Mouse (Mus musculus) gastrocnemius, postnatal 4 days (tissue): Measurements from ENCODE around the gene Aldh3a2. TPM values are rescaled to one million over a fixed set of nuclear protein-coding genes. Genes with fewer than 3 reads are reported as not detected.
"Not testable (repeated sequence)": the region's sequence is repeated elsewhere in the genome, so short reads cannot be mapped to it uniquely, and the experiment has no call there.

Experiments
- DNase-seq, 2 experiments: peaks; one replicate each; pipeline ENCODE4 v3.0.0; 2021 to 2022; ENCODE audit warnings: low spot score in 2 of 2, mixed read lengths in 2 of 2
- long read RNA-seq, 2 experiments: library from polyadenylated mRNA; stranded (forward); transcript quantifications; one replicate each; pipeline ENCODE4 v2.0.0; 2021
- total RNA-seq, 2 experiments: library from RNA; stranded (reverse); gene quantifications; 2 replicates each; pipeline ENCODE4 v1.2.3; 2021

Aldh3a2 gene
- 10 to 100 TPM; 33.8 to 36.4 TPM for total RNA-seq
- long read RNA-seq, experiment 1, transcript Aldh3a2-202 (10 exons, 3,091 nt) = major isoform, 7 of 12 reads
- long read RNA-seq, experiment 1, partial matches to known transcripts = 1 of 12 reads
- long read RNA-seq, experiment 1, other reads (novel, unspliced or antisense) = 4 of 12 reads
- long read RNA-seq, experiment 2, transcript Aldh3a2-202 (10 exons, 3,091 nt) = major isoform, 8 of 16 reads
- long read RNA-seq, experiment 2, partial matches to known transcripts = 1 of 16 reads
- long read RNA-seq, experiment 2, other reads (novel, unspliced or antisense) = 7 of 16 reads

DNA sequence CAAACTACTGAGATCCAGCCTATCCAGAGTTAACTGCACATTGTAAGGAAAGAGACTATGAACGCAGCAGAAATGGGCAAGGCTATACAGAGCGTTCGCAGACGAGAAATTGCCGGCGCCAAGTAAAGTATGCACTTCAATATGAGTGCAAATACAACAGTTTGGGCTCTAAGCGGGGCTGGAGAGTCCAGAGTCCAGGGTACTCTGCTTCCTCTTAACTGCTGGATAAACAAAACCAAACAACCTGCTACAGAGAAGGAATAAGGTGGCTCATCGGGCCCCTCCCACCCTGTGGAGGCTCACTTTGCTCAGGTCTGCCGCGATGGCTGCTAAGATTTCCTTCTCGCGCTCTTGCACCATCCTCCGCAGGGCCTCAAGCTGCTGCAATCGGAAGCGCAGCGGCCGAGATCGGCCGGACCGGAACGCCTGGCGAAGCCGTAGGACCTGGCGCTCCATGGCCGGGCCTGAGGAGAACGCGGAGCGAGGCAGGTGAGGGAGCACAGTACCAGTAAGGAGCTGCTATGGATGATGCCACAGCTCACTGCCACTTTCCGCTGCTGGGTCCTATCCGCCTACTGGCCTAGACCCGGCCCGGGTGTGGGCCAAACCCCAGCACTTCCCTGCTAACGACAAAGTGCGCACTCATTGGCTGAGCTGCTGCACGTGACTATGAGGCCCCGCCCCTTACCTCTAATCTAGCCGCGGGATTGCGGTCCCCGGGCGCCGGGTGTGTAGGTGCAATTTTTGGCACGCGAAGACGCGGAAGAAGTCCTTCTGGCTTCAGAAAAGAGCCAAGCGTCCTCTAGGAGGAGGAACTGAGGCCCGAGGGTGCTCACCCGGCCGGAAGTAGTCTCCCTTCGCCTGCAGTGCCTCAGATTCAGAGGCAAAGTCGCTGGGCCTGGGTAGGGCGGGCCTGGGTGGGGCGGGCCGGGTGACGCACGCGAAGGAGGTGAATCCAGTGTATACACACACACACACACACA is at the start of gene Aldh3a2:
TSS of gene Aldh3a2 (minus strand) at position 914 of the 983 bp plus-strand sequence.
- peak; percentile 85 to 95 for DNase-seq

DNA sequence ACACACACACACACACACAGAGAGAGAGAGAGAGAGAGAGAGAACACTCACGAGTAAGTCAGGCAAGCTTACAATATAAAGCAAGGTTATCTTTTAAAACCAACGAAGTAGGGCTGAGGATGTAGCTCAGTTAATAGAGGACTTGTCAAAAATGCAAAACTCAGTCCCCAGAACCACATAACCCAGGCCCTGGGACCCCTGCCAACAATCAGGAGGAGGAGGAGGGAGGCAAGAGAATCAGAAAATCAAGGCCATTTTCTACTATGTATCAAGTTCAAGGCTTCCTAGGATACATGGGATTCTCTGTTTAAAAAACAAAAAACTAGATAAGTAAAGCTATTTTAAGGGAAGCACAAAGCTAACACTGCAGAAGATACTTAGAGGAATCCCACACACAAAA is 49.6 kb upstream of the Aldh3a2 start:
- DNase-seq = no peak

DNA sequence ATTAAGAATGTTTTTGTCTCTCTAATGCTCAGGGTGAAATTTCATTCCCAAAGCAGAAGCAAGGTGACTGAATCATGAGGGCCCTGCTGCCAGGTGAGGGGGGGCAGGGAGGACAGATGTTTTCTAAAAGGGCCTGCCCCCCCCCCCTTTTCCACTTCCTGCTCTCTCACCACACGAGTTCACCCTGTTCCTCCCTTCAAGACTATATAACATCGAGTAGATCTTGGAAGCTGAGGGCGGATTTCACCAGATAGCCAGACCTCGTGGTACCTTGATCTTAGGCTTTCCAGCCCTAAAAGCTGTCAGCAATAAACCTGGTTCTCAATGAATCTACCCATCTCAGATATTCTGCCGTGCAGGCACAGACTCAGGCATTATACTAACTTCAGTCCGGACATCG is 43.1 kb upstream of the Aldh3a2 start:
- DNase-seq = no peak

DNA sequence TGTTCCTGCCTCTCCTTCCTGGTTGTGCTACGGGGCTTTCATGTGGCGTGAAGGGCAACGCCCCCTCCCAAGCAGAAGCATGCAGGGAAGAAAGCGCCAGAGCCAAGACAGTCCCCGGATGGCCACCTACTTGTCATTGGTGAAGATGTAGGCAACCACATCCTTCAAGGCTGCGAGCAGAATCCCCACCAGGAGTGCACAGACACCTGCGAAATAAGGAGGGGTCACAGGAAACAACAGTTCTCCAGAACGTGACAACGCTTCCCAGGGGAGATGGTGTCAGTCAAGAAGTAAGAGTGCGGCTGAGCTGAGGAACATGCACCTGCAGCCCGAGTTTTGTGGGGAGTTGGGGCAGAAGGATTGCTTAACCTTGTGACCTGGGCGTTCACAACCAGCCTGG is 42.6 kb upstream of the Aldh3a2 start:
- no peak for DNase-seq

DNA sequence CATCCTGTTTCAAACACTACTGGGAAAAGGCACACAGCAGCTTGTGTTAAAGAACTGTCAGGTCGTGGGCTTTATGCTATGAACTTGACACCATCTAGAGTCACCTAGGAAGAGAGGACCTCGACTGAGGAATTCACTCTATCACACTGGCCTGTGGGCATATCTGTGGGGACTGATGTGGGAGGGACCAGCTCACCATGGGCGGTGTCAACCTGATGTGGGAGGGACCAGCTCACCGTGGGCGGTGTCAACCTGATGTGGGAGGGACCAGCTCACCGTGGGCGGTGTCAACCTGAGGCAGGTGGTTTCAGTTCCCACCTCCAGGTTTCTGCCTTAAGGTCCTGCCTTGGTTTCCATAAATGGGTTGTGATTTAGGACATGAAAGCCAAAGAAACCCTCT is 40.5 kb upstream of the Aldh3a2 start:
- DNase-seq = no peak

DNA sequence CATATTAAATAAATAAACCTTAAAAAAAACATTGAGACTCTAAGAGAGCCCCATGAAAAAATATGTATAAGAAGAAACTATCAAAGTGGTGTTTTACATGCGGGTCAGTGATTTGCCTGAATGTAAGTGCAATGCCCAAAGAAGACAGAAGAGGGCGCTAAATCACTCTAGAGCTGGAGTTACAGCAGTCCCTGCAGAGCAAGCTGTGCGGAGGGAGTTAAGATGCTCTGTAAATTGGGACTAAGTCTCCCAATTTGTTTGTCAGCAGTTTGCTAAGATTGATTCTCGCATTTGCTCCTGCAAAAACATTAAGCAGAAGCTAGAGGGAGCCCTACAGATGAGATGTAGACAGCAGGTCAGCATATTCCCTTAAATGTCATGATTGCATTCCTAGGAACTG is 38.1 kb upstream of the Aldh3a2 start:
- DNase-seq = no peak

DNA sequence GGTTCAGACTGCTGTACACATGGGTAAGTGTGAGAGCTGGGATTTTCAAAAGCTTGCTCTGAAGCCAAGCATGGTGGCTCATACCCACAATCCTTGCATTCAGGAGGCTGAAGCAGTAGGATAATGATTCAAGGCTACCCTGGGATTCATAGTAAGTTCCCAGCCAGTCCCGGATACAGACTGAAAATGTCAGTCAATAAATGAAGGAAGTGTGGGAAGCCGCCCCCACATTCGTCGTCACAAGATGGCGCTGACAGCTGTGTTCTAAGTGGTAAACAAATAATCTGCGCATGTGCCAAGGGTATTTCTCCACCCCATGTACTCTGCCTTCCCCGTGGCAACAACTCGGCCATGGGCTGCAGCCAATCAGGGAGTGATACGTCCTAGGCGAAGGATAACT is 37.3 kb upstream of the Aldh3a2 start:
- DNase-seq = not testable (repeated sequence)

DNA sequence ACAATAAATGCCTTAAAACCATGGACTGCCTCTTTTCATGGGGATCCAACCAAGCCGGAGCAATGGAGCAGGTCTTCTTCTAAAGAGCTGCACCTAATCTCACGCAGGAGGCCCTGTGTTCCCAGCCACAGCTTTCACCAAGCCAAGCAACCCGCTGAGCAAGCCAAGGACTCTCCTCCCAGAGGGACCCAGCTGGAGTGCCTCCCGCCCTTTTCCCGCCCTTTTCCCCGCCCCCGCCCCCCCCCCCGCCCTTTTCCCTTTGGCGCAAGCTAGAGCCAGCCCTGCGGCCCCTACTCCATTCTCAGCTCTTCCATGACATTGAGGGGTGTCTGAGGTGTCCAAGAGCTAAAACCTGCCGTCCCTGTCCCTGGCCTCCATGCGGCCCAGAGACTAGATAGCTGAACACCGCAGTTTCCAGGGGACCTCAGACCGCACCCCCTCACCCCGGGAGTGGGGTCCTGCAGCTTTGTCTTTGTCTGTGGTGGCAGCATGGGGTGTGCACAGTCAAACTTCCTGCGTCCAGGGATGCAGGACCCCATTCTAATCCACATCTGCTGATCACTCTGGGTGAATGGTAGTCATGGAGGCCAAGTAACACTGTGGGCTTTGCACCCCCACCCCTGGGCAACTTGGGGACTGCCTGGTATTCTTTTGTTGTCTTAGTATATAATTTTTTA is 33.6 kb upstream of the Aldh3a2 start:
- peak in 1 of 2 experiments; percentile 30 for DNase-seq

DNA sequence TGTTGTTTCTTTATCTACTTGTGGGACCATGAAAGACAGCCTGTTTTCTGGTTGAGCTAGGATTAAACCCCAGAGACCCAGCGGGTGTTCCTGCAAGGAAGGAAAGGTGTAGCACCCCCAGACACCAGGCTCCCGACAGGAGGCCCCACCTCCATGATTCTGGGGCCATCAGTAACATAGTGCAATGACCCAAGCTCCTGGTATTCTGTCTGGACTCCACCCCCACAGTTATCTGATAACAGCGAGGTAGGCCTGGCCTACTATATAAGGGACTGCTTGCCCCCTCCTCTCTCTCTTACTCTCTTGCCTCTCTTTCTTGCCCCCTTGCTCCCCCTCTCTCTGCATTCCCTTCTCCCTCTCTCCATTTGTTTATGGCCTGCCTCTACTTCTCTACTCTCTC is 32.9 kb upstream of the Aldh3a2 start:
- no peak for DNase-seq

DNA sequence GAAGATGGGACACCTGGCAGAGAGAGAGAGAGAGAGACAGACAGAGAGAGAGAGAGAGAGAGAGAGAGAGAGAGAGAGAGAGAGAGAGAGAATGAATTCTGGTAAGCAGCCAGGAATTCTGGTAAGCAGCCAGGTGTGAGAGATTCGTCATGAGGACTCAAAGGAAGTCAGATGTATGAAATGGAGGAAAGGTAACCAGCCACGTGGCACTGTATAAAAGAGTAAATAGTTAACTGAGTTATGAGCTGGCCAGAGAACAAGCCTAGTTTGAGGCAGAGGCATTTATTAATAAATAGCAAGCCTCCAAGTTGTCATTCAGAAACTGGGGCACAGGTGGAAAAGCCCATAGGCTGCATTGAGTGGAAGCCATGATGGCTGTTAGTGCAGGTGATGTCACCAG is 30.6 kb upstream of the Aldh3a2 start:
- DNase-seq = no peak

DNA sequence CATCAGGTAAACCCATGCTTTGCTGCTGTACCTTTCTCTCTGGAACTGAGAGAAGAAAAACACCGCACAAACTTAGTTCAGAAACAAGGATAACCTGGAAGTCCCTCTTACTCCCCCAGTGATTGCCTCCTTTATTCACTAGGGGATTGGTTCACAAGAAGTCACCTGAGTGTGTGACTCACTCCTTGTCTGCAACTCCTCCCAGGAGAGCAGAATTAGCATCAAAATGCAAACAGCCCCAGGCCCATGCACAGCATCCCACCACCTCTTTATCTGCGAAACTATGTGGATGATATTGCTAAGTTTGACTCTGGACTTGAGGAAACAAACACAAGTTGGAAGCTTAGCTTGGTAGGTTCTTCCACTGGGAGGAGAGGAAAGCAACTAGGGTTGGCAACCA is 30.1 kb upstream of the Aldh3a2 start:
- DNase-seq = no peak

DNA sequence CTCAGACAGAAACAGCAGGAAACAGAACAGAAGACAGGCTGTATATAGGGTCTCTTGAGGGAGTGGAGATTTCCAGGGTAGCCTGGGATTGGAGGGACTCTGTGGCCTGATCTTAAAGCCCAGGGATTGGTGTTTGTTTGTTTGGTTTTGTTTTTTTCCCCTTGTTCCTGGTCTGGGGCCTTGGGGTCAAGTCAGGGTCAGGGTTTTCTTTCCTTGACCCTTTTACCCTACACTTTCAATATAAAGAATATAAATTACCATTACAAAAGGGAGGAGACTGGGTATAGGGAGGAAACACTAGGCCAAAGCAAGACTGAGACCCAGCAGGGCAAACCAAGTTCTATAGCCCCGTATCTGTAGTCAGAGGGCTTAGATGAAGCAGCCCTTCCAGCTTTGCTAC is 29.3 kb upstream of the Aldh3a2 start:
- DNase-seq = no peak

DNA sequence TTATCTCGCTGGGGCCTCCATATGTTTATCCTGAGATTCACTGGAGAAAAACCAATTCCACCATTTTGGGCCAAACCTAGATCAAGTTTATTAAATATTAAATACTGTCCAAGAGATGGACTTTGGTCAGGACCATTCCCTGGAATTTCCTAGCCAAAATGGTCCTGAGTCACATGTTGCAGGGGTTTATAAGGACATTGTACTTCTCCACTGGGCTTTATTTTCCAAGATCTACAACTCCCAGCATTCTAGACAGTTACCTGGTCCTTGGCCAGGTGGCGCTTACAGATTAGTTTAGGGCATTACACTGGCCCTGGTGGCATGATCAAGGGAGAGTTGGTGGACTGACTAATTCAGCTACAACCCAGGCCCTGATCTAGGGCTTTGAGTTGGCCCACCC is 28.3 kb upstream of the Aldh3a2 start:
- DNase-seq = no peak

DNA sequence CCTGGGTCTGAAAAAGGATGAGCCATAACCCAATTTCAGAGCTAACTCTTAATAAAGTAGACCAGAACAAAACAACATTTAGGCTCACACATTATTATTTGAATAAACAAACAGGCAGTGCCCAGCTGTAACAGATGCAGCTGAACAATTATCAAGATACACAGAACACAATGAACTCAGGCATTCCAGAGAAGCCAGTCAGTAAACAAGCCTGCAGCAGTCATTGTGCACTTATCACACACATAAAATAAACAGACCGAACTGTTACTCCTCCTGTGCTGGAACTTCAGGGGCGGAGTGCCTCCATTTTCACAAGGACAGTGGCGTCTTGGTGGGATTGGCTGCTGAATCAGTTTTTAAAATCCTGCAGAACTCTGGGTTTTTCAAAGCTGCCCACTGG is 27.2 kb upstream of the Aldh3a2 start:
- no peak for DNase-seq

DNA sequence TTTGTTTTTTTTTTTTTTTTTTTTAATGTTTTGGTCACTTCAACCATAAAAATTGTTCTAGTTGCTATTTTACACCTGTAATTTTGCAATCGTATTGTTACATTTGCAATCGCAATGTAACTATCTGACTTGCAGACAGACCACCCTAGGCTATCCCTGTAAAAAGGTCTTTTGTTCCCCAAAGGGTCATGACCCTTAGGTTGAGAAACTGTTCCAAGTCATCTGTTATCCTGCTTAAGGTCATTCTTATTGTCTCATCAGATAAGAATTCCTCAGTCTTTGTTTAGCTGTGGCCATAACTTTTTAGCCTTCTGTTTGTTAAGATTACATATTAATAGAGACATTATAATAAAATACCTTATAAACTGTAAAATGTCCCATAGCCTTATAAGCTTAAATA is 26.0 kb upstream of the Aldh3a2 start:
- DNase-seq = no peak

DNA sequence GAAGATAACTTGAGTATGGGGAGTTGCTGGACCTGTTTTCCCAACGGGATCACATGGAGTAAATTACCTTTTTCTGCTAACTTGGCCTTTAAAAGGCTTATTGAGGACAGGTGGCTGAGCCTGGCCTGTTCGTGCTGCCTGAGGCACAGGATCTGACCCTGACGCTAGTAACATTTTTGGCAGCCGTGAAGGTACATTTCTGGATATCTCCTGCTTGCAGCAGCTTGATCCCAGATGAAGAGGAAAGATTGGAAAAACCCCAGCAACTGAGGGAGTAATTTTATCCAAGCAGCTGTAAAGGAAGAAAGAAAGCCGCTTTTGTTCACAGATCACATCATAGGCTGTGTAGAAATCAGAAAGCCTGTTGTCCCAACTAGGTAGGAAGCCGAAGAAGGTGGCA is 17.1 kb upstream of the Aldh3a2 start:
- no peak for DNase-seq

DNA sequence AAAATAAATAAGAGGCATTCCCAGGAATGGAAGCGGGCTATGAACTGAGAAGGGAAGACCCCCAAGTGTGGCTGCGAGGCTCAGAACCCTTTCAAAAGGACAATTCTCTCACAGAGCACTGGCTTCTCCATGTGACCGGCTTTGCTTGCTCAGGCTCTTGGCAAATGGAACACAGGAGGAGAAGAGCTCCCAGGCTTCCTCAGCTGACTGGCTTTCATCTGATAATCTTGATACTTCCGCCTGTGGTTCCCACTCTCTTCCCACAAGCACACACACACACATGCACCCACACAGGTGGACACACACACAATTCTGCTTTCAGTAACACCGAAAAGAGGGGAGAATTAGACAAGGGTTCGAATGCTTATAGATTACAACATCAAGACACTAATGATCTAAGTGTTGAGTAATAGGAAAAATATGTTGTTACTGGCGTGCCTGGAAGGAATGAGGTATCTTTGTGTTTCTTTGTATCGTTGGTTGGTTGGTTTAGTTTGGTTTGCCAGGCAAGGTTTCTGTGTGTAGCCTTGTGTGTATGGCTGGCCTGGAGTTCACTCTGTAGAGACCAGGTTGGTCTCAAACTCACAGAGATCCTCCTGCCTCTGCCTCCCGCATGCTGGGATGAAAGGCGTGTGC is 16.3 kb upstream of the Aldh3a2 start:
- DNase-seq = no peak

DNA sequence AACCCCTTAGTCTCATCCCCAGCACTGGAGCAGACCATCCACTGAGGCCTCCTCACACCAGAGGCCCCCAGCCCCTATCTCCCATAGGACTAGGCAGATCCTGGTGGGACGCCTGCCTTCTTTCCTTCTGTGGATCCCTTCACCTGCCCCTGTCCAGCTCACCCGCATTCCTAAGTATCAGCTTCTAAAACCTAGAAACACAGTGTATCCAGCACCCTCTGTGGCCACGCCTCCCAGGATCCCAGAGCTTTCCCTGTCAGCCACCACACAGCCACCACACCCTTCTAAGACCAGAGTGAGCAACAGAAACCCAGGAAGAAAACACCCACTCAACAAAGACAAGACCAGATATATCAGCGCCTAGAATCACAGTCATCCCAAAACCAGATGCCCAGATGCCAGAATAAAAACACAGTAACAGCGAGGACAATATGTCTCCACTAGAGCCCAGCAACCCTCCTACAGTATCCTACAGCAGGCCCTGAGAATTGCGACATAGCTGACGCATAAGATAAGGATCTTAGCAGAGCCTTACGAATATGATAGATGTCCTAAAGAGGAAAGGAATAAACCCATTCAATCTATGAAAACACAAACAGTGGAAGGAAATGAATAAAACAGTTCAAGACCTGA is 11.3 kb upstream of the Aldh3a2 start:
- no peak for DNase-seq

DNA sequence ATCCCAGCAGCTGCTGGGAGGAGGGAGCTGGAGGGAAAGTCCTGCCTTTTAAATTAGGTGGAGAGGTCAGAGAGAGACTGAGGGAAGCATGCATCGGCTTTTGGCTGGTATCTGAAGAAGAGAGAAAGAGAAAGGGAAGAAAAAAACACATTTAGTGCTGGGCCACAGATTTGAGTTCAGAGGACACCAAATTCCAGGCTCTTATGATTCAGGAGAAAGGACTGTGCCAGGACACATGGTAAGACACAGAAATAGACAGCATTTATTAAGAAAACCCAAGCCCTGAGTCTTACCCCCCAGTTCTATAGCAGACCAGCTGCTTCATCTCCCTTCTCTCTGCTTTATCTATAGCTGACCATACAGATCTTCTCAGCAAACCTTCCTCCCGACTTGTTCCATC is 10.7 kb upstream of the Aldh3a2 start:
- no peak for DNase-seq

DNA sequence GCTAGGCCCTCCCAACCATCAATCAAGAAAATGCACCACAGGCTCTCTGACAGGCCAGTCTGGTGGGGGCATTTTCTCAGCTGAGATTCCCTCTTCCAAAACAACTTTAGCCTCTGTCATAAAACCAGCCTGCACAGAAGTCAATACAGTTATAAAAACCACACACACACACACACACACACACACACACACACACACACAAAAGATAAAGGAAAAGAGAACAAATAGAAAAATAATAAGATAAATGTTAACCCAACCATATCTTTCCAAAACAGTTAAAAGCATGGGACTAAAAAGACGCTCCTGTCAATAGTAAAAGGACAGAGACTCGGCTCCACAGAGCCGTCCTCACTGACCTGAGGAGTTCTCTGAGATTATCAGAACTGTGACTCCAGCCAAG is 9.2 kb upstream of the Aldh3a2 start:
- no peak for DNase-seq

DNA sequence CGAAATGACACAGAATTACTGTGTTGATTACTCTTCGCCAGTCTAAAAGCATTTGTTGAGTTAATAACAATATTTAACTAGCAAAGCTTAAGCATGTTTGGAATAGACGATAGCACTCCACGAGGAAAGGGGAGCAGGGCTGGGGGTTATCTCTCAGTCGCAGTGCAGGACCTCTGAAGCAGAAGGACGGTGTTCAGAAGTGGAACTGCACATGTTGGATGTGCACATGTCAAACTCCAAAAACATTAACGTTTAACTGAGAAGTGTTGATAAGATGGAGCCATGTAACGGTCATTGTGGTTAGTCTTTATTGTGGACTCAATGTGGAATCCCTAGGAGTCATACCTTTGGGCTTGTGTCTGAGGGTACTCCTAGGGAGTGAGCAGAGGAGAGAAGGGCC is 7.8 kb upstream of the Aldh3a2 start:
- DNase-seq = no peak
